Mouse (Mus musculus) CD4-positive, CD25-positive, alpha-beta regulatory T cell (primary cell): ENCODE measurements around the gene Zc3h12d. TPM values are rescaled to one million over a fixed set of nuclear protein-coding genes. Genes with fewer than 3 reads are reported as not detected.

Source experiments
- polyA plus RNA-seq: library from polyadenylated mRNA; unstranded; fragments of 100-300 nt; shearing (Covaris generic); gene quantifications from one replicate; pipeline ENCODE4 v1.2.1, GENCODE M21; 2017

Gene Zc3h12d
- 30.6 TPM for polyA plus RNA-seq

GRCm38 (mm10) chr10:7832171-7832676 is at the start of gene Zc3h12d:
Gene Zc3h12d, plus strand, starts transcription at chr10:7832470.

GRCm38 (mm10) chr10:7792751-7793385 is 39.4 kb upstream of the Zc3h12d start, which contains the start of the genes Ginm1 and Ppil4:
Gene Ginm1, minus strand, starts transcription at chr10:7792824.
Gene Ppil4, plus strand, starts transcription at chr10:7792891.

Other genes starting within 250 kb of the Zc3h12d start
- gene Lrp11, start 242.7 kb upstream of the Zc3h12d start, polyA plus RNA-seq: 1.5 TPM
- 19.5 TPM for gene Nup43, start 165.0 kb upstream of the Zc3h12d start, polyA plus RNA-seq
- gene Pcmt1, start 151.3 kb upstream of the Zc3h12d start, polyA plus RNA-seq: 95.2 TPM
- 11.7 TPM for gene Lats1, start 151.3 kb upstream of the Zc3h12d start, polyA plus RNA-seq
- gene Katna1, start 106.5 kb upstream of the Zc3h12d start, polyA plus RNA-seq: 79.4 TPM
- 69.1 TPM for gene Ginm1, start 39.6 kb upstream of the Zc3h12d start, polyA plus RNA-seq
- gene Ppil4, start 39.6 kb upstream of the Zc3h12d start, polyA plus RNA-seq: 86.1 TPM
- gene Tab2, start 123.8 kb downstream of the Zc3h12d start, polyA plus RNA-seq: 12.7 TPM